Mouse (Mus musculus) E14TG2a.4 (cell line): Measurements from ENCODE around the gene Cdk11b.

Source experiments
- CTCF ChIP-seq: conservative IDR thresholded peaks from 2 replicates; pipeline ENCODE4 v1.5.1; 2014; ENCODE audit warnings: low read length
- NANOG ChIP-seq: IDR thresholded peaks from 2 replicates; pipeline ENCODE4 v1.6.1; 2014; ENCODE audit warnings: borderline replicate concordance, low read length, mixed read lengths

GRCm38 (mm10) chr4:155643531-155643930 lies 18.9 kb downstream of the Cdk11b start:
- TF ChIP-seq CTCF (0 out of 2 replicates have a peak, but pooled peaks have one; percentile 3), NANOG (no peak)
